Mouse (Mus musculus) cerebellum, postnatal 10 days (tissue): ENCODE measurements at regions not wholly inside any gene's neighbourhood (a gene's known extent, or its start where the extent isn't known, plus 50 kb on each side); places are given as distances from the start of the nearest gene placed in this dataset.

Experiments used
- DNase-seq, 2 experiments: peaks; one replicate each; pipeline ENCODE4 v3.0.0; 2021; ENCODE audit warnings: mixed read lengths in 2 of 2

DNA sequence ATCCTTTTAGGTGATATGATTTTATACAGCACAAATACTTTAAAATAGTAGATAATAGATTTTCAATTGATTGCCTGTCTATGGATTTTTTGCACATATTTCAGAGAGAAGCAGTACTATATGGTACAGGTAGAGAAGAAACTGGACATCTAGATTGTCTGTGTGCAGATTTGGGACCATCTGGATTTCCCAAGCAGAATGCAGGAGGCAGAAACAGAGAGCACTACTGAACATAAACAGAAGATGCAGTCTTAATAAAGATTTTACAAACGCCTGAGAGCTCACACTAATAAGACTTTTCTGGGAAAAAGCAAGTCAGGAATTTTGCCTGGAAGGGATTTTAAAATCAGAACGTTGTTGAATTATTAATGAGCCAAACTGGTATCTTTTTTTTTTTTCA, 432.9 kb downstream of the Col11a1 start:
- no peak for DNase-seq

GRCm38 (mm10) chr3:114463714-114464545, 433.6 kb downstream of the Col11a1 start:
- DNase-seq: no peak

DNA sequence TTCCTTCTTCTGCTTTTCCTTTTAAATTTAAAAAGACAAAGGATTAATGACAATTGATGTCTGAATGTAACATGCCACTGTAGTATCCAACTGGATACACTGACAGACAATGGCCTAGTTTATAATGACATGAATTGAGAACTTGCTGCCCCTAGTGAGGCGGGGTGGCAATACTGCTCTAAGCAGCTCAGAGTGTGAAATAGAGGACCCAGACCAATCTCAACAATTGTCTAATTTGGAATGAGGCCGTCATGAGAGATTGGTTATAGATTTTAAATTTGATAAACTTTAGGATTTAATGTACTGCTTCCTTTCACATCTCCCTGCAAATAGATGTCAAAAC, 434.2 kb downstream of the Col11a1 start:
- DNase-seq: no peak

- no peak for DNase-seq
These were observed 420.0 kb upstream of the Olfm3 start for GRCm38 (mm10) chr3:114483904-114484303.

DNA sequence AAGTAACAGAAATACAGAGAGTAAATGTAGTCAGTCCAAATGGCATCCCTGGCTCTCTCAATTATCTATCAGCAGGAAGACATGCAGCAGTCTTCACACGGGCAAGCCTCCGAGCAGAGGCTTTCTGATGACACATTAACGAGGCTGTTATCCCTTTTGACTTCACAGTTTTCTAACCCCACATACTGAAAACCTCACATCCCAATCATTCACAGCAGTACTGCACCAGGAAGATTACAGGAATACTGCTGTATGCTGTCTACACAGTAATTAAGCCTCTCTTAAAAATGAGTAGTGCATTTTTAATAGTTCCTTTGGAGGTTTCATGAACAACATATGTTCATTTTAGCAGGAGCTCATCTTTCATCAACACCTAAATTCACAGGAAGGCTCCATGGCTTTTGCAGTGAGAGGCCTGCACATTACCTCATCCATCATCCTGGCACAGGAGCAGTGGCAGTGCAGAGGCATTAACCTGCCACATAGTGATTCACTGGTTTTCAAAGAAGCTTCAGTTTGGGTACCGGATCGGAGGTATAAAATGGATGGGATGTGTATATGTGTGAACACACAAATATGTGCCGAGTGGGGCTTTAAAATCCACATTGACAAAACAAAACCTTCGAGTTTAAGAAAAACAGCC, 396.1 kb upstream of the Olfm3 start:
- no peak for DNase-seq

DNA sequence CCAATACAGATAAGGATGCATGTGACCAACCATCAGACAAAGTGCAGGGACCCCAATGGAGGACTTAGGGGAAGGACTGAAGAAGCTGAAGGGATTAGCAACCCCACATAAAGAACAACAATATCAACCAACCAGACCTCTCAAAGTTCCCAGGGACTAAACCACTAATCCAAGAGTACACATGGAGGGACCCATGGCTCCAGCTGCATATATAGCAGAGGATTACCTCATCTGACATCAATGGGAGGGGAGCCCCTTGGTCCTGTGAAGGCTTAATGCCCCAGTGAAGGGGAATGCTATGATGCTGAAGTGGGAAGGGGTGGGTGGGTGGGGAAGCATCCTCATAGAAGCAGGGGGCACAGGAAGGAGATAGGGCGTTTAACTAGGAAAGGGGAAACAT, 388.6 kb upstream of the Olfm3 start:
- DNase-seq: no peak

DNA sequence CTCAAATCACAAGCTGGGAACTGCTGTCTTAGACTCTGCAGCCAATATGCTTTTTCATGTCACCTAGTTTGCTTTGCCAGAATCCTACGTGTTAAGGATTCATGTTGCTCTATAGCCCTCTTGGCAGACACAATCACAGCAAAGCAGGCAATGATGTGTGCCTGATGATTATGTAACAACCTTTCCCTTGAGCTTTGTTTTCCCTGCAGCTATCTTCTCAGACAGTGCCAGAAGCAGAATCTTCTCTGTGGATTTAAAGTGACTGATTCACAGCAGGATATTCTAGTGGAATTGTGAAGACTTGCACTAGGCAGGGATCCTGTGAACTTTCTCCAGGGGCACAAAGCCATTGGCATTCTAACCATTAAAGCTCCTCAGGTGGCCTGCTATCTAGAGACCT, 359.5 kb upstream of the Olfm3 start:
- DNase-seq: no peak

DNA sequence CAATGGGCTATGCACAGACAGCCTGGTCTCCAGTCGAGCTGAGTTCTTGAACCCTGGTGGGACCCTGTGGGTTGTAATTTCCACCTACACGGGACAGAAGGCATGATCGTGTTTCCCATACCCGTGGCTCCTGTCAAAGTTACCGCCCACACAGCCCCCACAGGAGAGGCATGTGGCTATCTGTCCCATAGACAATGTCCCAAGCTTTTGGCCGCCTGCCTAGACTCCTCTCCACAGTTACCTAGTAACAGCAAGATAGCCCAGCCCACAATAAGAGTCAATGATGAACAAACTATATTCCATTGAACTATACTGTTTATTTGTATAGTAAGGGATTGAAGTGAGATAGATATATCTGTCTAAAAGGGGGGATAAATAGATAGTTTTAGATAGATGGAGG, 356.7 kb upstream of the Olfm3 start:
- DNase-seq: peak; percentile 49 to 66

DNA sequence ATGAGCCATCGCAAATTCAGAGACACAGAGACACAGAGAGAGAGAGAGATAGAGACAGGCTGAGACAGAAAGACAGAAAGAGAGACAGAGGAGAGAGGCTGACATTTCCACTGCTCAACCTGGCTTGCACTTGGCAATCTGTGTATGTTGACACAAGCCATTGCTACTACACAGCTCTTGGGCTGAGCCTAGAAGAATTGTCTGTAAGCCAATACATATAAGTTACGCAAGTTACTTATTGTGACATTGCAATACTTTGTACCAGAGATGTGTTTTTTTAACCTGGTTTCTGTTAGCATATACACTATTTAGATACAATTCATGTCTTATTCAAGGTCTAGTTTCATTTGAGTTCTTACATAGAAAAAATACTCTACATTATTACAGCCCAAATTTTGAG, 332.9 kb upstream of the Olfm3 start:
- no peak for DNase-seq
